Mouse (Mus musculus) kidney, adult 2 months (tissue): ENCODE measurements around the gene Fdx1l. TPM values are rescaled to one million over a fixed set of nuclear protein-coding genes. Genes with fewer than 3 reads are reported as not detected.
A peak's percentile ranks its signal among the peaks of the same experiment; 100 is the strongest.

Experiments used
- DNase-seq: peaks from one replicate; pipeline ENCODE4 v3.0.0; 2021
- H3K27ac ChIP-seq: fragments of 200-500 bp; 2 replicates; pipeline ENCODE4 v1.5.1; 2012; ENCODE audit warnings: low read depth, low read length, control low read depth, inconsistent platforms; ENCODE audit not compliant: insufficient read depth
- H3K27me3 ChIP-seq: fragments of 200-500 bp; replicated peaks from 2 replicates; pipeline ENCODE4 v1.6.1; 2012; ENCODE audit warnings: mild to moderate bottlenecking, moderate library complexity, low read length, inconsistent platforms; ENCODE audit not compliant: control insufficient read depth, insufficient read depth
- H3K36me3 ChIP-seq: fragments of 200-500 bp; 2 replicates; pipeline ENCODE4 v1.6.1; 2012; ENCODE audit warnings: mild to moderate bottlenecking, moderate library complexity, low read length, inconsistent platforms; ENCODE audit not compliant: control insufficient read depth, insufficient read depth
- H3K4me1 ChIP-seq: fragments of 200-500 bp; 2 replicates; pipeline ENCODE4 v1.6.1; 2011; ENCODE audit warnings: low read length; ENCODE audit not compliant: control insufficient read depth, insufficient read depth
- H3K4me3 ChIP-seq: fragments of 200-500 bp; 2 replicates; pipeline ENCODE4 v1.5.1; 2011; ENCODE audit warnings: mild to moderate bottlenecking, low read depth, low read length, control low read depth; ENCODE audit not compliant: insufficient read depth
- CTCF ChIP-seq: fragments of 200-500 bp; conservative IDR thresholded peaks from 2 replicates; pipeline ENCODE4 v1.5.1; 2011; ENCODE audit warnings: low read depth, mild to moderate bottlenecking, control low read depth, low read length, moderate library complexity, mixed read lengths; ENCODE audit not compliant: insufficient read depth, insufficient read length
- POLR2A ChIP-seq: fragments of 200-500 bp; IDR thresholded peaks from one replicate; pipeline ENCODE4 v1.6.1; 2011; ENCODE audit warnings: low read depth, low read length, control low read depth
- WGBS: fragments of 180-500 bp; shearing (Covaris S2); methylation state at CpG from one replicate; pipeline ENCODE4 v1.1.7; 2018; 5-methylcytosine and 5-hydroxymethylcytosine counted together
- polyA plus RNA-seq: library from polyadenylated mRNA; depleted of rRNA; stranded (reverse); fragments of >200 nt; gene quantifications from 2 replicates; pipeline ENCODE4 v1.2.3, GENCODE M21; 2012

The Fdx1l gene
- polyA plus RNA-seq, 1 experiment, result 67.0 TPM

GRCm38 (mm10) chr9:21041308-21041707 is 32.1 kb downstream of the Fdx1l start:
- Histone ChIP-seq H3K27me3 (no peaks in the 10 kb centered on the region), H3K36me3 (no peaks in the 10 kb centered on the region), H3K4me1 (no peaks in the 10 kb centered on the region), H3K4me3 (no peak overlapping the region), H3K27ac (no peak overlapping the region)
- no peak for DNase-seq
- TF ChIP-seq POLR2A, result no peak
- TF ChIP-seq CTCF, result no peak
- WGBS, result 66% methylated on average over 4 of the region's 4 CpGs

- 81% methylated on average over 3 of the region's 3 CpGs for WGBS
Observed at GRCm38 (mm10) chr9:21039779-21040178, 33.6 kb downstream of the Fdx1l start.

GRCm38 (mm10) chr9:21037481-21037891 is 35.9 kb downstream of the Fdx1l start:
- peak; percentile 28 for DNase-seq
- Histone ChIP-seq H3K4me1 (no peaks in the 10 kb centered on the region; the same call in 1 of the 2 replicates), H3K36me3 (no peaks in the 10 kb centered on the region), H3K27me3 (no peaks in the 10 kb centered on the region; the same call in 1 of the 2 replicates), H3K27ac (no peak overlapping the region), H3K4me3 (no peak overlapping the region)
- WGBS, result 3% methylated on average over 31 of the region's 31 CpGs
- no peak for TF ChIP-seq CTCF
- no peak for TF ChIP-seq POLR2A

More at GRCm38 (mm10) chr9:21039779-21040178, 33.6 kb downstream of the Fdx1l start:
- H3K36me3 ChIP-seq, result no peaks in the 10 kb centered on the region
- no peak overlapping the region for H3K27ac ChIP-seq
- no peak for DNase-seq
- no peaks in the 10 kb centered on the region for H3K4me1 ChIP-seq
- H3K27me3 ChIP-seq, result no peaks in the 10 kb centered on the region
- TF ChIP-seq POLR2A (no peak), CTCF (no peak)
- no peak overlapping the region for H3K4me3 ChIP-seq

- DNase-seq, result no peak
- TF ChIP-seq CTCF, result no peak
- TF ChIP-seq POLR2A, result no peak
Observed at GRCm38 (mm10) chr9:21036666-21037065, 36.7 kb downstream of the Fdx1l start.

DNA sequence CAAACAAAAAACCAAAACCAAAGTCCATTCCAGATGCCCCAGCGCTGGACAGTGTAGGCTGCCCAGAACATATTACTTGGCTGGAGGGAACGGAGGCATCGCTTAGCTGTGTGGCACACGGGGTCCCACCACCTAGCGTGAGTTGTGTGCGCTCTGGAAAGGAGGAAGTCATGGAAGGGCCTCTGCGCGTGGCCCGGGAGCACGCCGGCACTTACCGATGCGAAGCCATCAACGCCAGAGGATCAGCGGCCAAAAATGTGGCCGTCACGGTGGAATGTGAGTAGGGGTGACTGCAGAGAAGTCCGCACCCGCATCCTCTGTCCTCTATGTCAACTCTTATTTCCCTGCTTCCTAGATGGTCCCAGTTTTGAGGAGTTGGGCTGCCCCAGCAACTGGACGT is 37.3 kb downstream of the Fdx1l start:
- H3K36me3 ChIP-seq, result no peaks in the 10 kb centered on the region

More at GRCm38 (mm10) chr9:21036666-21037065, 36.7 kb downstream of the Fdx1l start:
- 10% methylated on average over 22 of the region's 22 CpGs for WGBS
- Histone ChIP-seq H3K4me1 (no peaks in the 10 kb centered on the region; the same call in 1 of the 2 replicates), H3K27ac (no peak overlapping the region), H3K36me3 (no peaks in the 10 kb centered on the region), H3K4me3 (no peak overlapping the region), H3K27me3 (no peaks in the 10 kb centered on the region; the same call in 1 of the 2 replicates)

GRCm38 (mm10) chr9:21035586-21035985 is 37.8 kb downstream of the Fdx1l start:
- Histone ChIP-seq H3K27ac (no peak overlapping the region), H3K36me3 (no peaks in the 10 kb centered on the region), H3K4me3 (no peak overlapping the region), H3K27me3 (no peaks in the 10 kb centered on the region; the same call in 1 of the 2 replicates), H3K4me1 (no peaks in the 10 kb centered on the region; the same call in 1 of the 2 replicates)
- WGBS, result 44% methylated on average over 9 of the region's 9 CpGs
- no peak for DNase-seq
- TF ChIP-seq POLR2A (no peak), CTCF (no peak)

More for the DNA sequence above, 37.3 kb downstream of the Fdx1l start:
- no peak overlapping the region for H3K27ac ChIP-seq
- H3K4me3 ChIP-seq, result no peak overlapping the region
- H3K4me1 ChIP-seq, result no peaks in the 10 kb centered on the region; the same call in 1 of the 2 replicates
- WGBS, result 25% methylated on average over 20 of the region's 20 CpGs
- no peak for DNase-seq
- TF ChIP-seq POLR2A, result no peak
- TF ChIP-seq CTCF, result no peak
- H3K27me3 ChIP-seq, result no peaks in the 10 kb centered on the region; the same call in 1 of the 2 replicates

DNA sequence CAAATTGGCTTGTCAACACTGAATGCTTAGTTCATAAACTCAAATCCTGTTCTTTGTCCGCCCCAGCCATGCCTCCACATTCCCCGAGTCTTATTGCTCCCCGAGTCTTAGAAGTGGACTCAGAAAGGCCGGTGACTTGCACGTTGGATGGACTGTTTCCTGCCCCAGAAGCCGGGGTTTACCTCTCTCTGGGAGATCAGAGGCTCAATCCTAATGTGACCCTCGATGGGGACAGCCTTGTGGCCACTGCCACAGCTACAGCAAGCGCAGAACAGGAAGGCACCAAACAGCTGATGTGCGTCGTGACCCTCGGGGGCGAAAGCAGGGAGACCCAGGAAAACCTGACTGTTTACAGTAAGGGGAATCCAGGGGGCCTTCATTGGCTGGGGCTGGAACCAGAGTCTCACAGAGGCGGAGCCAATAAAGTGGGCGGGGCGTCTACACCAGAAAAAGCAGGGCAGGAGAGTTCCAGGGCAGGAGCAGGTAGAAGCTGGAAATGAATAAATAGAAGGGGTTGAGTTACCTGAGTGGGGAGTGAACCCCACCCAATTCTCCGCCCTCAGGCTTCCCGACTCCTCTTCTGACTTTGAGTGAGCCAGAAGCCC is 38.8 kb downstream of the Fdx1l start:
- DNase-seq, result no peak
- H3K27me3 ChIP-seq, result no peaks in the 10 kb centered on the region; the same call in 1 of the 2 replicates
- 17% methylated on average over 17 of the region's 17 CpGs for WGBS
- H3K36me3 ChIP-seq, result no peaks in the 10 kb centered on the region
- H3K4me3 ChIP-seq, result no peak overlapping the region
- no peak for TF ChIP-seq CTCF
- no peak for TF ChIP-seq POLR2A
- H3K4me1 ChIP-seq, result peaks cover 4% of the 10 kb centered on the region; the same call in 1 of the 2 replicates
- H3K27ac ChIP-seq, result no peak overlapping the region
